Mouse (Mus musculus) liver, postnatal 0 days (tissue): ENCODE data around the gene Rundc3b. TPM values are rescaled to one million over a fixed set of nuclear protein-coding genes. Genes with fewer than 3 reads are reported as not detected.
A peak's percentile ranks its signal among the peaks of the same experiment; 100 is the strongest.

Experiments
- ATAC-seq: fragments of 200-750 bp; cut with Nextera tagmentation; 2 replicates; pipeline ENCODE4 v1.8.0; 2017; ENCODE audit warnings: mild to moderate bottlenecking, moderate library complexity
- DNase-seq: peaks from one replicate; pipeline ENCODE4 v3.0.0-alpha.2; 2016
- H3K27ac ChIP-seq: fragments of 300-500 bp; sonication (generic); 2 replicates; pipeline ENCODE4 v1.5.1; 2014; ENCODE audit warnings: antibody characterized with exemption, moderate library complexity, mild to moderate bottlenecking, low read depth
- H3K27me3 ChIP-seq: fragments of 300-500 bp; sonication (generic); 2 replicates; pipeline ENCODE4 v1.6.1; 2014; ENCODE audit warnings: low read length, control low read depth, mixed read lengths; ENCODE audit not compliant: insufficient read depth
- H3K36me3 ChIP-seq: fragments of 300-500 bp; sonication (generic); replicated peaks from 2 replicates; pipeline ENCODE4 v1.6.1; 2014; ENCODE audit warnings: mild to moderate bottlenecking, control low read depth, low read length, moderate library complexity, mixed read lengths; ENCODE audit not compliant: insufficient read depth
- H3K4me1 ChIP-seq: fragments of 300-500 bp; sonication (generic); 2 replicates; pipeline ENCODE4 v1.6.1; 2014; ENCODE audit warnings: antibody characterized with exemption, mild to moderate bottlenecking, control low read depth; ENCODE audit not compliant: insufficient read depth
- H3K4me2 ChIP-seq: fragments of 300-500 bp; sonication (generic); 2 replicates; pipeline ENCODE4 v1.6.1; 2014; ENCODE audit warnings: low read depth, mild to moderate bottlenecking, low read length, moderate library complexity, mixed read lengths
- H3K4me3 ChIP-seq: fragments of 300-500 bp; sonication (generic); 2 replicates; pipeline ENCODE4 v1.5.1; 2014; ENCODE audit warnings: low read depth, low read length
- H3K9ac ChIP-seq: fragments of 300-500 bp; sonication (generic); replicated peaks from 2 replicates; pipeline ENCODE4 v1.6.1; 2014; ENCODE audit warnings: mild to moderate bottlenecking, moderate library complexity
- H3K9me3 ChIP-seq: fragments of 300-500 bp; sonication (generic); 2 replicates; pipeline ENCODE4 v1.6.1; 2016; ENCODE audit warnings: mild to moderate bottlenecking, control low read depth, low read length, mixed read lengths
- CTCF ChIP-seq: sonication (generic); IDR thresholded peaks from 2 replicates; pipeline ENCODE4 v1.5.1; 2016; ENCODE audit warnings: antibody characterized with exemption, low read depth
- EP300 ChIP-seq: IDR thresholded peaks from 2 replicates; pipeline ENCODE4 v1.6.1; 2016; ENCODE audit warnings: antibody characterized with exemption, low read depth, mild to moderate bottlenecking
- WGBS: fragments of 180-500 bp; shearing (Covaris S2); extraction: QIAGEN DNeasy Blood & Tissue Kit; methylation state at CpG from one replicate; pipeline ENCODE4 v1.1.7; 2014; ENCODE audit not compliant: insufficient replicate concordance; 5-methylcytosine and 5-hydroxymethylcytosine counted together
- polyA plus RNA-seq: library from polyadenylated mRNA; unstranded; fragments of >200 nt; fragmentation: Nextera tagmentation; extraction: Ambion mirVana; gene quantifications from 2 replicates; pipeline ENCODE4 v1.2.1, GENCODE M21; 2015

Gene Rundc3b
- polyA plus RNA-seq, 1 experiment from 2014 or later = 0.07 TPM

GRCm38 (mm10) chr5:8489471-8490110, 133.2 kb downstream of the Rundc3b start:
- H3K36me3 ChIP-seq = no peaks in the 10 kb centered on the region
- no peak overlapping the region for H3K27ac ChIP-seq
- H3K27me3 ChIP-seq = no peaks in the 10 kb centered on the region
- ATAC-seq = no peak
- H3K4me1 ChIP-seq = no peaks in the 10 kb centered on the region
- H3K9ac ChIP-seq = no peak overlapping the region
- H3K4me3 ChIP-seq = no peak overlapping the region
- no peaks in the 10 kb centered on the region for H3K9me3 ChIP-seq
- no peak for DNase-seq
- WGBS = 43% methylated on average over 6 of the region's 6 CpGs
- no peak overlapping the region for H3K4me2 ChIP-seq
- TF ChIP-seq CTCF (peak; percentile 54), EP300 (no peak)

GRCm38 (mm10) chr5:8488701-8489297, 134.0 kb downstream of the Rundc3b start:
- DNase-seq (no peak), ATAC-seq (no peak)
- Histone ChIP-seq H3K9me3 (no peaks in the 10 kb centered on the region), H3K27ac (no peak overlapping the region), H3K4me2 (no peak overlapping the region), H3K4me1 (no peaks in the 10 kb centered on the region), H3K9ac (no peak overlapping the region), H3K4me3 (no peak overlapping the region), H3K36me3 (no peaks in the 10 kb centered on the region), H3K27me3 (no peaks in the 10 kb centered on the region)
- WGBS = 90% methylated on average over 2 of the region's 2 CpGs
- TF ChIP-seq CTCF = no peak
- TF ChIP-seq EP300 = no peak

GRCm38 (mm10) chr5:8487989-8488700, 134.6 kb downstream of the Rundc3b start:
- Histone ChIP-seq H3K9ac (no peak overlapping the region), H3K27ac (no peak overlapping the region), H3K4me3 (no peak overlapping the region), H3K9me3 (no peaks in the 10 kb centered on the region), H3K4me1 (no peaks in the 10 kb centered on the region), H3K4me2 (no peak overlapping the region), H3K27me3 (no peaks in the 10 kb centered on the region), H3K36me3 (no peaks in the 10 kb centered on the region)
- 64% methylated on average over 4 of the region's 4 CpGs for WGBS
- TF ChIP-seq EP300 (no peak), CTCF (no peak)
- DNase-seq (no peak), ATAC-seq (no peak)

GRCm38 (mm10) chr5:8456561-8456960, 166.2 kb downstream of the Rundc3b start:
- Histone ChIP-seq H3K27ac (no peak overlapping the region), H3K36me3 (no peaks in the 10 kb centered on the region), H3K9ac (no peak overlapping the region), H3K4me3 (no peak overlapping the region), H3K4me2 (no peak overlapping the region), H3K27me3 (no peaks in the 10 kb centered on the region), H3K9me3 (no peaks in the 10 kb centered on the region), H3K4me1 (no peaks in the 10 kb centered on the region)
- ATAC-seq (no peak), DNase-seq (no peak)
- TF ChIP-seq EP300 (no peak), CTCF (no peak)
- WGBS = 79% methylated on average over 5 of the region's 5 CpGs

- no peak for DNase-seq
- Histone ChIP-seq H3K9ac (no peak overlapping the region), H3K36me3 (no peaks in the 10 kb centered on the region), H3K27ac (no peak overlapping the region), H3K9me3 (no peaks in the 10 kb centered on the region), H3K4me3 (no peak overlapping the region), H3K4me2 (no peak overlapping the region), H3K27me3 (no peaks in the 10 kb centered on the region), H3K4me1 (no peaks in the 10 kb centered on the region)
- ATAC-seq = no peak
- TF ChIP-seq CTCF (no peak), EP300 (no peak)
Measured at GRCm38 (mm10) chr5:8455565-8455964, 167.2 kb downstream of the Rundc3b start.

Other genes with a start within 250 kb of the Rundc3b start
- 14.0 TPM in 2 replicates for gene Dbf4, start 200.2 kb downstream of the Rundc3b start, polyA plus RNA-seq
- 2.9 and 3.1 TPM in 2 replicates for gene Slc25a40, start 200.1 kb downstream of the Rundc3b start, polyA plus RNA-seq
- gene Abcb1a, start 37.1 kb upstream of the Rundc3b start, polyA plus RNA-seq = 1.9 and 2.0 TPM in 2 replicates
- 0.58 and 0.99 TPM in 2 replicates for gene Abcb1b, start 175.2 kb upstream of the Rundc3b start, polyA plus RNA-seq